Mouse (Mus musculus) kidney, adult 11 months (tissue): ENCODE measurements at regions not wholly inside any gene's neighbourhood (a gene's known extent, or its start where the extent isn't known, plus 50 kb on each side); places are given as distances from the start of the nearest gene placed in this dataset.

Experiments
- DNase-seq: peaks from one replicate; pipeline ENCODE4 v3.0.0; 2022

DNA sequence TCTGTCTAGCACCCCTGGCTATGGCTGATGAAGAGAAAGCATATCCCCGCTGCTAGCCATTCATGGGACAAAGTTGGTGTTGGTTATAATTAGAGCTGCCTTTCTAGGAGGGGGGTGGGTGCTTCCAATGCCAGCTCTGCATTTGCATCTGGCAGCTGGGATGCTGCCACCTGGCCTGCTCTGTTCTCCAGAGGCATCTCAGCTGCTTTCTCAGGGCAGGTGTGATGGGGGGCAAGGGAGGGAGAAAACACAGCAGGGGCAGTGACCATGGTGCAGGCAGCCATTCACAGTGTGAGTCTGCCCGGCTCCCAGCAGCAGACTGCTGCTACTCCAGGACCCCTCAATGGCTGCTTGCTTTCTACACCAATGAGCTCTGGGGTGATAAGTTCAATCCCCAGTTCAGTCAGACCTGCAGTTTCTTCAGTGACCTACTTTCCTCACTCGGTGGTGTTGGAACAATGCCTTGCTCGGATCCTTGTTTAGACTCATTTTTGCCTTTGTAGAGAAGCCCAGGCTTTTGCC lies 73.9 kb upstream of the Klf7 start:
- DNase-seq, result no peak

DNA sequence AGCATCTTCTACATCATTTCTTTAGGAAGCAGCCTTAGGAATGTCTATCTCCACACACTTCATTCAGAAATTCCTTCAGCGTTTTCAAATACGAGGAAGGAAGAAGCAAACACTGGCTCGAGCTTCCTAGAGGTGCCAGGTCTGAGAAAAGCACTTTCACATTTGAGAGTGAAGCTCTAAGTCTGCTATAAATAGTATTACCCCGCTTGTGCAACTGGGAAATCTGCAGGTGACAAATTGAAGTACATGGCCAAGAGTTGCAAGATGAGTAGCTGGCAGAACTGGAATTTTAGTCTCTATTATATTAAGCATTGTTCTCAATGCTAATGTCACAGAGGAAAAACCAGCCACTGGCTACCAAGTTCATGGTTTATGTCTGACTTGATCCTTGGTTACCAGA lies 73.2 kb upstream of the Klf7 start:
- no peak for DNase-seq

DNA sequence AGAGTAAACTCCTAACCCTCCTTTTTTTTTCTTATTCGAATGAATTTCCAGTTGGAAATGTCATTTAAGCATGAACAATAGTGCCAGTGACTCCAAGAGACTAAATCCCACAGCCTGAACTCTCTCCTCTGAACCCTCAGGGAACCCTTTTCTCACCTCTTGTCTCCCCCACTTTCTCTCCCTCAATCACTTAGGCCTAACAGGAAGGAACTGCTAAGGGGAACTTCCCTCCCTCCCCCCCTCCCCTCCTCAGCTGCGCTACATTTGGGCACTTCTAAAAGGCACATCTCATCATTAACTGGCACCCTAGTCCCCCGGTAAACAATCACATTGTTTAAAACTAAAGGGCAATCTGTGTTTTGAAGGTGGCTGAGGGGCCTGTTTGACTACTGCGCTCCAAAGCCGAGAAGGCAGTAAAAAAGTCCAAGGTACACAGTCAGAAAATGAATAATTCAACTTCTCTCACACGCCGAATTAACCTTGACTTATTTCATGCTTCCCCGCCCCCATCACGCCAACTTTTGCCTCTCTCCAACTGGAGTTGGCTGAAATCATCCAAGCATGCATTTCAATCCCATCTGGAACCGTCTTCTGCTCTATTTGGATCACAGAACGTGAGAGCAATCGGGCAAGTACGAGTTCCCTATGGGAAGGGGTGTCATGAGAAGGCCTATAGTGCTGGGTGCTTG lies 71.2 kb upstream of the Klf7 start:
- peak; percentile 56 for DNase-seq

GRCm38 (mm10) chr1:64192736-64193135 lies 70.7 kb upstream of the Klf7 start:
- no peak for DNase-seq

DNA sequence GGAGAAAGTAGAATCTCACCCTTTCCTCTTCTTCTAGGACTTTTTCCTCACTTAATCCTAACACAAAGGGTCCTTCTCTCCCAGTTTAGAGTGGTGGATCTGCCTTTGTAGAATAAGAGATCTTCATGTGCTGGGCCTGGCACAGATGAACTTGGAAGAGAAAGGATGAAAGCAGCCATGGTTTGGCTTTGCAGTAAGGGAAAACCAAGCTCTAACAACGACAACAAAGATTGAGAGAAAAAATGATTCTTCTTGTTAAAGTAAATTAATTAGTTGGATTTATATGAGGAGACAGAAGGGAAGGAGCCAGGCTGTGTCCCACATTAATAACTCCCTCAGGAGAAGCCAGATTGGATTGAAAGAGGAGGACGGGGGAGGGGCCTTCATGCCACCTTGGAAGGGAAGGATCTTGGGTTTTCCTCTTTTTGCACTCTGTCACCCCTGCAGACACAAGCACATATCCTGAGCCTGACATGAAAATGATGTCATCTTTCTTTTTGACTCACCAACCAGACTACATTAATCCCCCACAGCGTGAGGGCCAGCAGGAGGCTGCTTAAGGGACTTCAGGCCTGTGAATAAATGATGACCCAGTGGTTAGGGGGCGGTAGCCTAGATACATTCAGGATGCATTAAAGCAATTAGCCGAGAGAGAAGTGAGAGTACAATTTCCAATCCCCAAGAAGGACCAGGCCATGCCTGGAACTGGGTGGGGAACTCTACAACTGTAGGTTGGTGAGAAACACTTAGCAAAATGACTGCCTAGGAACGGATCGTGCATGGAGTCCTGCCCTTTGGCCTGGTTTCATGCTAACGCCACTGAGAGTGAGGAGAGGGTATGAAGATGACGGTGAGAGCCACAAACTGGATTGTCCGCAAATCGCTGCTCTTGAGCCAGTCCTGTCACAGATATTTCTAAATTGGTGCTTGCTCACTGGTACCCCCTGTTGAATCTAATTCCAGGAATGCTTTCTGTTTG lies 69.4 kb upstream of the Klf7 start:
- DNase-seq, result no peak

GRCm38 (mm10) chr1:64190705-64191104 lies 68.6 kb upstream of the Klf7 start:
- no peak for DNase-seq

DNA sequence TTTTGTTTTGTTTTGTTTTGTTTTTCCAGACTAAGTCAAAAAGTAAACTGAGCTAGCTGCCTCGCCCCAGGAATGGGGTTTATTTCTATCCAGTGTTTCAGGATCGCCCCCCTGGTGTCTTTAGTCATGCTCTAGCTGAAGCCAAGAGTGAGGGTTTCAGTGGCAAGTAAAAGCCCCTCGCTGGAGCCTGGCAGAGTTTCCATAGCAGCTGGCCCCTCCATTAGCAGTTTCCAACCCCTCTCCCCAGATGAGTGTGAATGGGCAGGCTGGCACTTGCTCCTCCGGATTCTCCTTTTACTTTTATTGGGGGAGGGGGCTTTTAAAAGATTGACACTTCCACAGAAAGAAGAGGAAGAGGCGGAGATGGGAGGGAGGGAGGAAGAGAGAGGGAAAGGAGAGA lies 68.0 kb upstream of the Klf7 start:
- no peak for DNase-seq

DNA sequence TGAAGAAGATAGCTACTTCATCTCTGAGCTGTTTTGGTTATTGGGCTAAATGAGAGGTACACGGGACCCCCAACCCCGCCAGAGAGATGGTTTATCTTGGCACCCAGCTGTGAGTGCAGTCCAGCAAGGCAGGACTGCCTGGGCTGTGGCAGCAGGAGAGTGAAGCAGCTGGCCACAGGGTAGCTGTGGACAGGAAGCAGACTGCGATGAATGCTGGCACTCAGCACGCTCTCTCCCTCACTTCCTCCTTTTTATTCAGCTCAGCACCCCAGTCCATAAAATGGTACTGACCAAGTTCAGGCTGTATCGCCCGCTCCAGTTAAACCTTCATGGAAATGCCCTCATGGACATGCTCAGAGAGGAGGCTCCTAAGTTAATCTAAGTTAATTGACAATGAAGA lies 67.4 kb upstream of the Klf7 start:
- DNase-seq, result peak; percentile 14

GRCm38 (mm10) chr1:64187796-64188513 lies 65.9 kb upstream of the Klf7 start:
- no peak for DNase-seq

GRCm38 (mm10) chr1:64173708-64174107 lies 51.6 kb upstream of the Klf7 start:
- DNase-seq, result no peak

GRCm38 (mm10) chr1:64172122-64172521 lies 50.0 kb upstream of the Klf7 start:
- DNase-seq, result no peak
